Mouse (Mus musculus): ENCODE measurements around the gene Neurl1a. TPM values are rescaled to one million over a fixed set of nuclear protein-coding genes. Genes with fewer than 3 reads are reported as not detected.

Gene Neurl1a
- total and polyA plus RNA-seq, 3 experiments = 0.03 TPM; not detected in 2

- TF ChIP-seq MAZ (IDR thresholded peaks at IDR 0.05; ENCODE audit: low read depth, low read length) = no peak
- TF ChIP-seq MYB (IDR thresholded peaks at IDR 0.05; ENCODE audit: low read depth, low read length) = no peak
- TF ChIP-seq ZKSCAN1 (IDR thresholded peaks at IDR 0.05; ENCODE audit: low read depth, low read length) = no peak
- TF ChIP-seq USF1 (IDR thresholded peaks at IDR 0.05; ENCODE audit: low read depth, low read length) = no peak
- no peak for TF ChIP-seq ZC3H11A (IDR thresholded peaks at IDR 0.05; ENCODE audit: low read depth, low read length)
- no peak for TF ChIP-seq HCFC1 (IDR thresholded peaks at IDR 0.05; ENCODE audit: low read depth, low read length)
- TF ChIP-seq SMC3 (IDR thresholded peaks at IDR 0.05; ENCODE audit: low read depth, low read length) = no peak
- TF ChIP-seq RCOR1 (IDR thresholded peaks at IDR 0.05; ENCODE audit: low read depth, low read length) = no peak
- no peak for TF ChIP-seq POLR2AphosphoS5 (IDR thresholded peaks at IDR 0.05; ENCODE audit: borderline replicate concordance, low read depth, low read length)
- no peak for TF ChIP-seq USF2 (IDR thresholded peaks at IDR 0.05; ENCODE audit: borderline replicate concordance in 1 of 2, insufficient read depth in 1 of 2, low read depth in 1 of 2, low read length in 2 of 2)
- TF ChIP-seq POLR2AphosphoS2 (IDR thresholded peaks at IDR 0.05; ENCODE audit: low read length) = no peak
- no peak for TF ChIP-seq CTCF (IDR thresholded peaks at IDR 0.05 in 2 of 3, conservative IDR thresholded peaks at IDR 0.05 in 1 of 3; ENCODE audit: control insufficient read depth in 1 of 3, insufficient read depth in 1 of 3, low read depth in 2 of 3, low read length in 3 of 3, poor library complexity in 1 of 3, severe bottlenecking in 1 of 3)
- Histone ChIP-seq H3K27ac (ENCODE audit: control insufficient read depth, low read depth, low read length) (no peak overlapping the region), H3K4me1 (ENCODE audit: control insufficient read depth in 1 of 2, insufficient read depth in 2 of 2, low read length in 2 of 2) (no peaks in the 10 kb centered on the region), H3K79me2 (ENCODE audit: control insufficient read depth, insufficient read depth, low read length, poor library complexity) (no peaks in the 10 kb centered on the region), H3K27me3 (ENCODE audit: control insufficient read depth in 1 of 2, insufficient read depth in 2 of 2, low read length in 2 of 2) (no peaks in the 10 kb centered on the region), H3K9me3 (replicated peaks; ENCODE audit: insufficient read depth, low read length) (no peaks in the 10 kb centered on the region), H3K9ac (ENCODE audit: control insufficient read depth, low read depth, low read length, poor library complexity, severe bottlenecking) (no peak overlapping the region), H3K36me3 (ENCODE audit: control insufficient read depth in 1 of 2, insufficient read depth in 2 of 2, low read length in 2 of 2) (no peaks in the 10 kb centered on the region), H3K4me3 (ENCODE audit: control insufficient read depth in 1 of 2, insufficient read depth in 1 of 2, low read depth in 2 of 2, low read length in 2 of 2) (no peak overlapping the region)
- no peak for DNase-seq (ENCODE audit: low read depth, low spot score)
These were observed 66.9 kb downstream of the Neurl1a start for GRCm38 (mm10) chr19:47245512-47245911.

- H3K27me3 ChIP-seq (ENCODE audit: control insufficient read depth in 1 of 2, insufficient read depth in 2 of 2, low read length in 2 of 2) = no peaks in the 10 kb centered on the region
These were observed 69.2 kb downstream of the Neurl1a start for GRCm38 (mm10) chr19:47247791-47248190.

GRCm38 (mm10) chr19:47248296-47248695, 69.7 kb downstream of the Neurl1a start:
- Histone ChIP-seq H3K27ac (ENCODE audit: control insufficient read depth, low read depth, low read length) (no peak overlapping the region), H3K9me3 (replicated peaks; ENCODE audit: insufficient read depth, low read length) (no peaks in the 10 kb centered on the region), H3K9ac (ENCODE audit: control insufficient read depth, low read depth, low read length, poor library complexity, severe bottlenecking) (no peak overlapping the region), H3K4me3 (ENCODE audit: control insufficient read depth in 1 of 2, insufficient read depth in 1 of 2, low read depth in 2 of 2, low read length in 2 of 2) (no peak overlapping the region), H3K4me1 (ENCODE audit: control insufficient read depth in 1 of 2, insufficient read depth in 2 of 2, low read length in 2 of 2) (no peaks in the 10 kb centered on the region), H3K36me3 (ENCODE audit: control insufficient read depth in 1 of 2, insufficient read depth in 2 of 2, low read length in 2 of 2) (no peaks in the 10 kb centered on the region), H3K79me2 (ENCODE audit: control insufficient read depth, insufficient read depth, low read length, poor library complexity) (no peaks in the 10 kb centered on the region), H3K27me3 (ENCODE audit: control insufficient read depth in 1 of 2, insufficient read depth in 2 of 2, low read length in 2 of 2) (no peaks in the 10 kb centered on the region)
- no peak for DNase-seq (ENCODE audit: low read depth, low spot score)
- TF ChIP-seq GATA1 (IDR thresholded peaks at IDR 0.05; ENCODE audit: low read depth, low read length) = no peak
- no peak for TF ChIP-seq UBTF (IDR thresholded peaks at IDR 0.05; ENCODE audit: borderline replicate concordance, insufficient read depth, low read depth, low read length)
- TF ChIP-seq USF1 (IDR thresholded peaks at IDR 0.05; ENCODE audit: low read depth, low read length) = no peak
- no peak for TF ChIP-seq RCOR1 (IDR thresholded peaks at IDR 0.05; ENCODE audit: low read depth, low read length)
- no peak for TF ChIP-seq MXI1 (IDR thresholded peaks at IDR 0.05; ENCODE audit: low read depth, low read length)
- no peak for TF ChIP-seq TCF12 (IDR thresholded peaks at IDR 0.05; ENCODE audit: low read depth, low read length)
- TF ChIP-seq JUND (IDR thresholded peaks at IDR 0.05; ENCODE audit: low read depth, low read length) = no peak

More at GRCm38 (mm10) chr19:47247791-47248190, 69.2 kb downstream of the Neurl1a start:
- Histone ChIP-seq H3K4me3 (ENCODE audit: control insufficient read depth in 1 of 2, insufficient read depth in 1 of 2, low read depth in 2 of 2, low read length in 2 of 2) (no peak overlapping the region), H3K27ac (ENCODE audit: control insufficient read depth, low read depth, low read length) (no peak overlapping the region), H3K4me1 (ENCODE audit: control insufficient read depth in 1 of 2, insufficient read depth in 2 of 2, low read length in 2 of 2) (no peaks in the 10 kb centered on the region), H3K9ac (ENCODE audit: control insufficient read depth, low read depth, low read length, poor library complexity, severe bottlenecking) (no peak overlapping the region), H3K9me3 (replicated peaks; ENCODE audit: insufficient read depth, low read length) (no peaks in the 10 kb centered on the region), H3K79me2 (ENCODE audit: control insufficient read depth, insufficient read depth, low read length, poor library complexity) (no peaks in the 10 kb centered on the region), H3K36me3 (ENCODE audit: control insufficient read depth in 1 of 2, insufficient read depth in 2 of 2, low read length in 2 of 2) (no peaks in the 10 kb centered on the region)
- DNase-seq (ENCODE audit: low read depth, low spot score) = no peak
- TF ChIP-seq HCFC1 (IDR thresholded peaks at IDR 0.05; ENCODE audit: low read depth, low read length) (no peak), MAFK (IDR thresholded peaks at IDR 0.05; ENCODE audit: borderline replicate concordance, low read depth, low read length) (no peak), NRF1 (IDR thresholded peaks at IDR 0.05; ENCODE audit: insufficient read depth, low read depth, low read length, poor library complexity, severe bottlenecking) (no peak)

Data from MEL (cell line).